Mouse (Mus musculus): ENCODE results near the gene Gm17581.

The Gm17581 gene

DNA sequence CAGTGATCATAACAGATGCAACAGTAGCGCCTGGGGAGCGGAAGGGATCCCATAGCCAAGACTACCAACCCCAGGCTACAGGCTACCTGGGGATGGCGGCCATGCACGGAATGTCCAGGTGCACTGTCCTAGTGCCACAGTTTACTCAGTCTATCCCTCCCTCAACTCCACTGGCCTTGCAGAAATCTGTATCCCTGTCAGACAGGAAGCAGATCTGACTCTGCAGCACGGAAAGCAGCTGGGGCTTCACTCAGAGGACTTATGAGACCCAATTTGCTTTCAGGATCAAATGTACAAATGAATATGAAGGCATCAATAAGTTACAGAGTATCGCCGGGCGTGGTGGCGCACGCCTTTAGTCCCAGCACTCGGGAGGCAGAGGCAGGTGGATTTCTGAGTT lies 47.9 kb downstream of the Gm17581 start:
- no peak for DNase-seq (ENCODE audit: low read depth, low spot score)
- H3K27me3 ChIP-seq (ENCODE audit: control insufficient read depth, insufficient read depth, low read length, poor library complexity, severe bottlenecking), result no peaks in the 10 kb centered on the region
- H3K36me3 ChIP-seq (ENCODE audit: control insufficient read depth, insufficient read depth, low read length, poor library complexity, severe bottlenecking), result 0 out of 2 replicates have a peak, but pooled peaks cover 3% of the 10 kb centered on the region

DNA sequence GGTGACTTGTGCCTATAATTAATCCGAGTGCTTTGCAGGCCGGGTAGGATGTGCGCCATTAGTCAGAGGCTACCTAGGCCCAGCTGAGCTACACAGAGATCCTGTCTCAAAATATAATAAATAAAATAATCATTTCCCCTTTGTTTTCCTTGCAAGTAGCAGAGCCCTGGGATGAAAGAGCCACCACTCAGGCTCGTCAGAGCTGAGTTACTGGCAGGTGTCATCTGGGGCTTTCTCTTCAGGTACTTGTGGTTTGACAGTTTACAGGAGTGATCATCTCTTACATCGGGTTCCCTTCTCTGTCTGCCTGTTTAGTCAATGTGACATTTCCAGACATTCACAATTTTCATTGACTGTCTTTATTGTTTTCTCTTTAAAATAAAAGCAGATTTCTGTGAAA lies 49.1 kb downstream of the Gm17581 start:
- Histone ChIP-seq H3K36me3 (ENCODE audit: control insufficient read depth, insufficient read depth, low read length, poor library complexity, severe bottlenecking) (0 out of 2 replicates have a peak, but pooled peaks cover 3% of the 10 kb centered on the region), H3K27me3 (ENCODE audit: control insufficient read depth, insufficient read depth, low read length, poor library complexity, severe bottlenecking) (no peaks in the 10 kb centered on the region)
- DNase-seq (ENCODE audit: low read depth, low spot score), result no peak

Measured in splenic B cell, adult 2 months (primary cell).